Mouse (Mus musculus) cerebellum, adult 2 months (tissue): ENCODE measurements around the gene Cmss1.

Experiments
- CTCF ChIP-seq: fragments of 200-500 bp; IDR thresholded peaks from 2 replicates; pipeline ENCODE4 v1.5.1; 2011; ENCODE audit warnings: low read depth, mild to moderate bottlenecking, control low read depth, low read length, moderate library complexity, borderline replicate concordance; ENCODE audit not compliant: insufficient read depth
- POLR2A ChIP-seq: fragments of 200-500 bp; IDR thresholded peaks from 2 replicates; pipeline ENCODE4 v1.6.1; 2011; ENCODE audit warnings: low read length, control low read depth, borderline replicate concordance; ENCODE audit not compliant: insufficient read depth

DNA sequence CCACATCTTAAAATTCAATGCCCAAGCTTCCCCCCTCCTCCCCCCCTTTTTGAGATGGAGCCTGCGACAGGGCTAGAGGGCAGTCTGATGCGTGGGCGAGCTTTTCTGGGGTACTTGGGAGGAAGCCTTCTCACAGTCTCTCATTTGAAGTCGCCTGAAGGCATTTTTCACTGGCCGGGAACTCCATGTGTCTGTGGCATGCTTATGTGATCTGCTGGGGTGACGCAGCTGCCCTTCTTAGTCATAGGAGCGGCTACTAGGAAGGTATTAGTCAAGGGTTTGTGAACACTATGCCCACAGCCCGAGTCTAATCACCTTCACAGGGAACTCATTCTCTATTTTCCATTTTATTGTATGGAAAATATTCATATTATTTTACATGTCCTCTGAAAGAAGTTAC lies 325.2 kb downstream of the Cmss1 start:
- TF ChIP-seq POLR2A (no peak), CTCF (no peak)
